Mouse (Mus musculus): Measurements from ENCODE around the gene Slc6a21.

GRCm38 (mm10) chr7:45334605-45335004 is 57.3 kb downstream of the Slc6a21 start:
- TF ChIP-seq POLR2A (IDR thresholded peaks at IDR 0.05; ENCODE audit: borderline replicate concordance, extremely low read depth, low read depth, low read length): no peak
- TF ChIP-seq CTCF (IDR thresholded peaks at IDR 0.05; ENCODE audit: insufficient read depth, low read length): no peak

Measured in lung, adult 2 months (tissue).